Mouse (Mus musculus): ENCODE results near the gene Nudt19. TPM values are rescaled to one million over a fixed set of nuclear protein-coding genes. Genes with fewer than 3 reads are reported as not detected.

Gene Nudt19
- 96.1 and 108 TPM in 2 replicates for polyA plus RNA-seq (2015; fragmentation: Nextera tagmentation; extraction: Ambion mirVana)

DNA sequence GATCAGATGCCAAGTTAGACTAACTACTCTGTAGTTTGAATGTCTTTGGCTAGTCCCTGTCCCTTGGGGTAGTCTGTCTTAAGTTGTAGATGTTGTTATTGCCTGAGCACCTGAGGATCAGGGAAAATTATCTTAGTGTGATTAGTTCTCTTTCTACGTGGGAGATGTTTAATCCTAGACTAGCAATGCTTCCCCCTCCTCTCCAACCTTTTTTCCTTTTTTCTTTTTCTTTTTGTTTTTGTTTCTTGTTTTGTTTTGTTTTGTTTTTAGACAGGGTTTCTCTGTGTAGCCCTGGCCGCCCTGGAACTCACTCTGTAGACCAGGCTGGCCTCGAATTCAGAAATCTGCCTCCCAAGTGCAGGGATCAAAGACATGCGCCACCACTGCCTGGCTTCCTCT is at the start of gene Nudt19:
TSS of gene Nudt19 (minus strand) at position 100 of the 399 bp plus-strand sequence.

GRCm38 (mm10) chr7:35586055-35586905 is 30.2 kb upstream of the Nudt19 start, which contains the start of gene Ankrd27:
Gene Ankrd27, plus strand, starts transcription at chr7:35586244.

DNA sequence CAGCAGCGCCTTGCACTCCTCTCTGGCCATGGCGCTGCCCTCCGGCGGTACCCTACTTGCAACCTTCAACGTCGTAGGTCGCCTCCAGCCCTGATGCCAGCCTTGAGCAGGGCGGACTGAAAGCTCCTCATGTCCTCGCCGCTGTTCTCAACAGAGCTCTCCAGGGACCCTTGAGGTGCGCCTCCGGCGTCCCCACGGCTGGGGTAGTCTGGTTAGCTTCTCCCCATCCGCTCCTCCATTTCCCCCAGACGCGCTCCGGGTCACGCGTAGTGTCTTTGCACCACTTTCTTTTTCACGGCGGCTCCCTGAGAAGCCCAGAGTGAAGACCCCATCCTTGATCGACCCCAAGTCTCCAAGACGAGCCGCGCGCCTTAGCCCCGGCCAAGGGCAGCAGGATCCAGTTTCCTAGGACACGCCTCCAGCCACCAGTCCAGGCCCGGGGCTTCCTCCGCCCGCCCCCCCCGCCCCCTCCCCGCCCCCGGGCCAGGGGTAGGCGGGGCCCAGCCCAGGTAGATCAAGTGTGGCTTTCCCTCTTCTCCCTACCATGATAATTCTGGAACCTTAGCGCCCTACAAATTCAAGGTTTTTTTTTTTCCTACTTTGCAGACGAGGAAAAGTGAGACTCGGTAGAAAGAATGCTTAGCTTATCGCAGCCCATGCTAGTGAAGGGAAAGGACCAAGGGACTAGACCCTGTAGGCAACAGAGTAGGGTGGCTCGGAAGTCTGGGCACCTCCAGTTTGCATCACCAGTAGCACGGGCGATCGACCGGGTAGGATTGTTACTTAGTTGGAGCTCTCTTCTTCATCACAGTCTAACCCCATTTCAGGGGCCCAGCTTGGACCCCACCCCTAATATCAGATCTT is 29.3 kb upstream of the Nudt19 start, which contains the start of gene Rgs9bp:
TSS of gene Rgs9bp (minus strand) at position 392 of the 864 bp plus-strand sequence.

DNA sequence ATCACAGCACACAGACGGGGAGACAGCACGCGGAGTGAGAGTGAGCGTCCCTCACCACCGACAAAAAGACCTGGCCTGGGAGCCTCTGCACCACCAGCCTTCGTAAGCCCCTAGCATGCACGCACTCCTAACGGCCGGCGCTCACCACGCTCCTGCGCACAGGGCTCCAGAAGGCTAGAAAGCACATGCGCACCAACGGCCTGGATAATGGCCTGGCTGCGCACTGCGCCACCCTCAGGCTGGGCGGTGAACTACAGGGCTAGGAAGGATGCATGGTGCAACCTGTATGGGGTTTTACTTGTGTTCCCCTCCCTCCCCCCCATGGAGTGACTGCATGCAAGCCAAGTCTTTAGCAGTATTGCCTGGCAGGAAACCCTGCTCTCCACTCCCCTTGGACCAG is 18.5 kb downstream of the Nudt19 start, which contains the start of gene Tdrd12:
TSS of gene Tdrd12 (minus strand) at position 184 of the 400 bp plus-strand sequence.

Other genes starting within 250 kb of the Nudt19 start
- 7.7 and 8.4 TPM in 2 replicates for gene Gpatch1, start 237.9 kb downstream of the Nudt19 start, polyA plus RNA-seq (2015; fragmentation: Nextera tagmentation; extraction: Ambion mirVana)
- 1.8 and 1.9 TPM in 2 replicates for gene Rhpn2, start 222.1 kb downstream of the Nudt19 start, polyA plus RNA-seq (2015; fragmentation: Nextera tagmentation; extraction: Ambion mirVana)
- 22.9 and 23.4 TPM in 2 replicates for gene Faap24, start 159.5 kb downstream of the Nudt19 start, polyA plus RNA-seq (2015; fragmentation: Nextera tagmentation; extraction: Ambion mirVana)
- 23.4 and 26.2 TPM in 2 replicates for gene Cep89, start 159.3 kb downstream of the Nudt19 start, polyA plus RNA-seq (2015; fragmentation: Nextera tagmentation; extraction: Ambion mirVana)
- 0.14 and 0.49 TPM in 2 replicates for gene Slc7a9, start 107.5 kb downstream of the Nudt19 start, polyA plus RNA-seq (2015; fragmentation: Nextera tagmentation; extraction: Ambion mirVana)
- 0.17 TPM in 2 replicates for gene Tdrd12, start 18.6 kb downstream of the Nudt19 start, polyA plus RNA-seq (2015; fragmentation: Nextera tagmentation; extraction: Ambion mirVana)
- 0.07 TPM in 1 of 2 replicates, not detected in the other for gene Rgs9bp, start 29.3 kb upstream of the Nudt19 start, polyA plus RNA-seq (2015; fragmentation: Nextera tagmentation; extraction: Ambion mirVana)
- gene Ankrd27, start 29.9 kb upstream of the Nudt19 start, polyA plus RNA-seq (2015; fragmentation: Nextera tagmentation; extraction: Ambion mirVana), result 18.9 and 19.6 TPM in 2 replicates
- 148 and 162 TPM in 2 replicates for gene Pdcd5, start 91.2 kb upstream of the Nudt19 start, polyA plus RNA-seq (2015; fragmentation: Nextera tagmentation; extraction: Ambion mirVana)
- gene Dpy19l3, start 198.2 kb upstream of the Nudt19 start, polyA plus RNA-seq (2015; fragmentation: Nextera tagmentation; extraction: Ambion mirVana), result 8.0 and 11.7 TPM in 2 replicates
- gene Zfp507, start 246.7 kb upstream of the Nudt19 start, polyA plus RNA-seq (2015; fragmentation: Nextera tagmentation; extraction: Ambion mirVana), result 6.0 and 6.2 TPM in 2 replicates

Measured in spleen, postnatal 0 days (tissue).